Mouse (Mus musculus) G1E (cell line): Measurements from ENCODE around the gene Arl5c. TPM values are rescaled to one million over a fixed set of nuclear protein-coding genes. Genes with fewer than 3 reads are reported as not detected.

ENCODE experiments used
- ATAC-seq: 2 replicates; pipeline ENCODE4 v1.8.0; 2016; ENCODE audit warnings: mild to moderate bottlenecking; ENCODE audit not compliant: insufficient number of reproducible peaks, poor library complexity, low FRiP score, severe bottlenecking; ENCODE audit errors: extremely low read depth
- DNase-seq: peaks from one replicate; pipeline ENCODE4 v3.0.0; 2012; ENCODE audit warnings: low spot score
- H3K27me3 ChIP-seq: 2 replicates; pipeline ENCODE4 v1.6.1; 2012; ENCODE audit warnings: mild to moderate bottlenecking, low read length, inconsistent platforms; ENCODE audit not compliant: insufficient read depth
- H3K36me3 ChIP-seq: replicated peaks from 2 replicates; pipeline ENCODE3; 2012; ENCODE audit warnings: mild to moderate bottlenecking, inconsistent platforms
- H3K4me1 ChIP-seq: 2 replicates; pipeline ENCODE4 v1.6.1; 2012; ENCODE audit warnings: low read depth, low read length, inconsistent platforms, mixed read lengths; ENCODE audit not compliant: insufficient read depth
- H3K4me3 ChIP-seq: 2 replicates; pipeline ENCODE4 v1.5.1; 2012; ENCODE audit warnings: low read depth, mild to moderate bottlenecking, inconsistent platforms, low read length, moderate library complexity, mixed read lengths
- H3K9me3 ChIP-seq: replicated peaks from 2 replicates; pipeline ENCODE4 v1.6.1; 2012; ENCODE audit warnings: inconsistent platforms
- CTCF ChIP-seq: IDR thresholded peaks from 2 replicates; pipeline ENCODE4 v1.5.1; 2012; ENCODE audit warnings: low read depth, low read length, inconsistent platforms, mixed read lengths
- GATA1 ChIP-seq: IDR thresholded peaks from 2 replicates; pipeline ENCODE4 v1.6.1; 2012; ENCODE audit warnings: borderline replicate concordance, low read length, inconsistent platforms, mixed read lengths
- GATA2 ChIP-seq: IDR thresholded peaks from 2 replicates; pipeline ENCODE4 v1.6.1; 2012; ENCODE audit warnings: low read depth, low read length, inconsistent platforms, borderline replicate concordance
- POLR2AphosphoS5 ChIP-seq: IDR thresholded peaks from 2 replicates; pipeline ENCODE4 v1.6.1; 2012; ENCODE audit warnings: low read depth, low read length, inconsistent platforms; ENCODE audit not compliant: insufficient replicate concordance
- TAL1 ChIP-seq: conservative IDR thresholded peaks from 2 replicates; pipeline ENCODE4 v1.6.1; 2012; ENCODE audit warnings: low read depth, low read length, inconsistent platforms, mixed read lengths
- polyA plus RNA-seq: library from polyadenylated mRNA; stranded (reverse); fragments of >175 nt; gene quantifications from 2 replicates; pipeline ENCODE4 v1.2.3, GENCODE M21; 2012
- total RNA-seq, 2 experiments: library from RNA; stranded (forward) in 1 of 2; stranded (reverse) in 1 of 2; fragments of 200-1000 nt in 1 of 2; fragments of >200 nt in 1 of 2; fragmentation: Nextera tagmentation in 1 of 2; gene quantifications; 2 replicates each; pipeline ENCODE4 v1.2.3; 2014 to 2017

Arl5c gene
- total and polyA plus RNA-seq, 3 experiments: 0.44 TPM; not detected in 2

DNA sequence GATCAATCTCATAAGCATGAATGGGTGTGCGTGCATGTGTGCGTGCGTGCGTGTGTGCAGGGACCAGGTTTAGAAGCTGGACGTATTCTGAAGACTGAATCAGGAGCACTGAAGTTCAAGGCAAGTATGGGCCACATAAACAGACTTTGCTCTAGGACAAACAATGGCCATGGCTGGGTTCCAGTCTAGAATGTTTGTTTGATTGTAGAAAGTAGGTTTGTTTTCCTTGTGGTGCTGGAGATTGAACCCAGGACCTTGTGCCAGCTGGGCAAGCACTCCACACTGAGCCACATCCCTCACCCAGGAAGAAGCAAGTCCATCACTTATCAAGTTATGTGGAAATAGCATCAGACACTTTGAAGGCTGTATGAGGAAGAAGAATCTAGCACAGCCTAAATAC is 20.2 kb upstream of the Arl5c start:
- Histone ChIP-seq H3K4me3 (no peak overlapping the region), H3K36me3 (no peaks in the 10 kb centered on the region), H3K9me3 (no peaks in the 10 kb centered on the region), H3K27me3 (peaks cover 38% of the 10 kb centered on the region), H3K4me1 (peaks cover 18% of the 10 kb centered on the region)
- ATAC-seq (no peak), DNase-seq (no peak)
- no peak for TF ChIP-seq GATA2
- TF ChIP-seq TAL1: no peak
- TF ChIP-seq GATA1: no peak
- no peak for TF ChIP-seq POLR2AphosphoS5

DNA sequence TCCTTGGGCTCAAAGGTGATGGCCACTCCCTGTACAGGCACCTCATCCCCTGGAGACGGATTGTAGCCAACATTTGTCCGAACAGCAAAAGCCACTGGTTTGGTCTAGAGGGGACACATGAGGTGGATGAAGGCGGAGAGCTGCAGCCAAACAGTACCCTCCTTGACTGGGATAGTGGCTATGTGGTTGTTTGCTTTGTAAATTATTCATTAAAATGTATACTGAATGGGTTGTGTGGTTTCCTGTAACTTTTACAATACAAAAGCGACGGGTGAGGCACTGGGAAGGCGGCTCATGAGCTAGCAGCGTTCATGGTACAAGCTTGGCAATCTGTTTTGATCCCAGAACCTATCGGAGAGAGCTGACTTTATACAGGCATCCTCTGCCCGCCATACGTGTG is 16.9 kb upstream of the Arl5c start:
- no peaks in the 10 kb centered on the region for H3K9me3 ChIP-seq
- DNase-seq (no peak), ATAC-seq (no peak)
- H3K4me1 ChIP-seq: no peaks in the 10 kb centered on the region
- H3K4me3 ChIP-seq: no peak overlapping the region
- H3K36me3 ChIP-seq: no peaks in the 10 kb centered on the region
- H3K27me3 ChIP-seq: peaks cover 26% of the 10 kb centered on the region
- TF ChIP-seq GATA2 (no peak), CTCF (no peak), GATA1 (no peak), TAL1 (no peak), POLR2AphosphoS5 (no peak)

DNA sequence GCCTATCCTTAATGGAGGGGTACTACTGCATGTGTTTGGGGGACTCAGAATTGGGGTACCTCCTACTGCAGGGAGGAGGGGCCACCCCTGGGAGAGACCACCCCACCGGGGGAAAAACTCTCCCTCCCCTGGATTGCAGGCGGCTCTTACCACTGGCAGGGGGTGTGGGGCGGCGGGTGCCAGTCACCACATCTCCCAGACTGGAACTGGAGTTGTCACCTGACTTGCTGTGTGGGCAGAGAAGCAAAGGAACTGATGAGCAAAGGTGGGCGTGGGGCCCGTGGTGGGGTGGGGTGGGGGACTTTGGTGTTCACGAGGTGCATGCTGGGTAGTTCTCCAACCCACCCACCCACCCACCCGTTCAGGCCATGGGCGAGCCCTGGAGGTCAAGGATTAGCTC is 15.7 kb upstream of the Arl5c start:
- no peaks in the 10 kb centered on the region for H3K9me3 ChIP-seq
- no peak for TF ChIP-seq TAL1
- TF ChIP-seq POLR2AphosphoS5: no peak
- ATAC-seq (no peak), DNase-seq (no peak)
- H3K36me3 ChIP-seq: no peaks in the 10 kb centered on the region
- peaks cover 18% of the 10 kb centered on the region; the same call in 1 of the 2 replicates for H3K27me3 ChIP-seq
- H3K4me3 ChIP-seq: no peak overlapping the region
- H3K4me1 ChIP-seq: no peaks in the 10 kb centered on the region

DNA sequence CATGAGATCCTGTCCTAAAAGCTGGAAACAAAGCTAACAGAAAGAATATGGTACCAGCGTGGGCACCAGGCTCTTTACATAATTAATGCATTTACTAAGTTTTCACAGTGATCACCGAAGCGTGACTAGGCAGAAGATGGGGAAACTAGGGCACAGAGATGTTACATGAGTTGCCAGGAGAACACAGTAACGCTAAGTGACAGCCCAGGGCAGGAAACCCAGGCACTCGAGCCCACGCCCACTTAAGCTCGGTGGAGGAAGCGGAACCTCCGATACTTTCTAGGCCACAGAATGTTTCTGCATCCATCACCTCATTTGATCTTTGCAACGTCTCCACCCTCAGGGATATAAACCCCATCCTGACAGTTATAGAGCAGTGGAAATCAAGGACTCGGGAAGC is 12.1 kb upstream of the Arl5c start:
- DNase-seq (no peak), ATAC-seq (no peak)
- Histone ChIP-seq H3K4me3 (no peak overlapping the region), H3K9me3 (no peaks in the 10 kb centered on the region), H3K4me1 (peaks cover 8% of the 10 kb centered on the region), H3K27me3 (peaks cover 15% of the 10 kb centered on the region; the same call in 1 of the 2 replicates), H3K36me3 (no peaks in the 10 kb centered on the region)
- no peak for TF ChIP-seq TAL1
- no peak for TF ChIP-seq GATA2
- no peak for TF ChIP-seq CTCF
- no peak for TF ChIP-seq GATA1
- TF ChIP-seq POLR2AphosphoS5: no peak

DNA sequence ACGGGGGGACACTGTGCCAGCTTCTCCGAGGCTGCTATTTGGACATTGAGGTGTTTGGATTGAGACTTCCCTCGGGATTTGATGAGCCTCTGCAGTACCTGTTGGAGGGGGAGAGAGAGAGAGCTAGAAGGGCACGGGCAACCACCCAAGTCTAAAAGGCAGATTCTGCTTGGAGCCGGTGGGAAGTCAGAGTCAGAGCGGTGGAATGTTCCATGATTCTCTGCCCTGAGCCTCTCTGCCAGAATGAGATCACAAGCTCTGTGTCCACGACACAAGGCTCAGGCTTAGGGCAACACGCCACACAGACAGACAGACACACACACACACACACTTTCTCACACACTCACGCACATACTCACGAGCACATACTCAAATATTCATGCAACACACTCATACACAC is 9.7 kb upstream of the Arl5c start:
- Histone ChIP-seq H3K27me3 (peaks cover 23% of the 10 kb centered on the region), H3K9me3 (no peaks in the 10 kb centered on the region), H3K4me3 (no peak overlapping the region), H3K4me1 (peaks cover 19% of the 10 kb centered on the region), H3K36me3 (no peaks in the 10 kb centered on the region)
- DNase-seq (no peak), ATAC-seq (no peak)
- TF ChIP-seq GATA1: no peak
- TF ChIP-seq GATA2: no peak
- no peak for TF ChIP-seq CTCF
- TF ChIP-seq POLR2AphosphoS5: no peak

DNA sequence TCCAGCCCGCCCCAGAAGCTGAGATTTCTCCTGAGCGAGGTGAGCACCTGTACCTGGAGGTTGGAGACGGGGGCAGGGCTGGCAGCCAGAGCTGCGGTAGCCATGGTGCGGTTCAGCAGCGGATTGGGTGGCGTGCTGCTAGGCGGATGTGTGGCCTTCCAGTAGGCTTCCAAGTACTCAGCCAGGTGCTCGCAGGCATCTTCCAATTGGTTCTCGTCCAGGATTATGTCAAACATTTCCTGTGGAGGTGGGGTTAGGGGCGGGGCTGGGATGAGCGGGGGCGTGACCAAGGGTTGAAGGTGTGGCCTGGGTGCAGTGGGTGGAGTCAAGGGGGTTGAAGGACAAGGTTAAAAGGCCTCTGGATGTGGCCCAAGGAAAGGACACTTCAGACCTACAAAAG is 9.1 kb upstream of the Arl5c start:
- Histone ChIP-seq H3K27me3 (peaks cover 29% of the 10 kb centered on the region), H3K4me3 (no peak overlapping the region), H3K9me3 (no peaks in the 10 kb centered on the region), H3K4me1 (peaks cover 19% of the 10 kb centered on the region), H3K36me3 (no peaks in the 10 kb centered on the region)
- DNase-seq: no peak
- TF ChIP-seq GATA2: no peak
- no peak for TF ChIP-seq POLR2AphosphoS5
- TF ChIP-seq CTCF: no peak
- no peak for TF ChIP-seq GATA1
- no peak for TF ChIP-seq TAL1
- no peak for ATAC-seq

DNA sequence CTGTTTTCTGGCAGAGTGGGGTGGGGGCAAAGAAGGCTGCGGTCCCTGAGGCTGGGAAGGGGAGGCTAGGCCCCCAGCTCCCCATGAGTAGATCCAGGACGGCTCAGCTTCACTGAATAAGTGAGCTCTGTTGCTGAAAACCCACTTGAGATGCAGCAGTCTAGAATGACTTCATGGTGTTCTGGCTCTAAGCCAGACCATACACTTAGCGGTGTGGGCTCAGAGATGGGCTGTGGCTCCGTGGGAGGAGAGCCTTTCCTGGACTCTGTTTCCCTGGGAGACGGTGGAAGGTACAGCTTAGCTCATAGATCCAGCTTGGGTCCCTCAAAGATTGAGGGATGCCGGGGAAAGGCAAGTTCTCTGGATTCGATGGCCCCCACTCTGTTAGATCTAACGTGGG is 8.2 kb upstream of the Arl5c start:
- DNase-seq (no peak), ATAC-seq (no peak)
- no peaks in the 10 kb centered on the region for H3K36me3 ChIP-seq
- no peak overlapping the region for H3K4me3 ChIP-seq
- H3K9me3 ChIP-seq: no peaks in the 10 kb centered on the region
- peaks cover 31% of the 10 kb centered on the region for H3K27me3 ChIP-seq
- peaks cover 21% of the 10 kb centered on the region for H3K4me1 ChIP-seq
- TF ChIP-seq CTCF: no peak
- TF ChIP-seq TAL1: no peak
- no peak for TF ChIP-seq POLR2AphosphoS5
- no peak for TF ChIP-seq GATA1
- no peak for TF ChIP-seq GATA2
